Mouse (Mus musculus): ENCODE results near the gene Homer1.

- TF ChIP-seq CTCF (IDR thresholded peaks at IDR 0.05; ENCODE audit: borderline replicate concordance, insufficient read depth, low read length) (no peak), POLR2A (IDR thresholded peaks at IDR 0.05; ENCODE audit: low read depth, low read length) (no peak)
Measured at GRCm38 (mm10) chr13:93332491-93332890, 33.1 kb downstream of the Homer1 start.
